Mouse (Mus musculus): ENCODE results near the gene Clec4a1. TPM values are rescaled to one million over a fixed set of nuclear protein-coding genes. Genes with fewer than 3 reads are reported as not detected.

The Clec4a1 gene
- polyA plus RNA-seq, 1 experiment from 2014 or later = 0.13 TPM

Other genes with a start within 250 kb of the Clec4a1 start
- 0.29 and 0.30 TPM in 2 replicates for gene Nanog, start 214.4 kb upstream of the Clec4a1 start, polyA plus RNA-seq (2014; fragmentation: Nextera tagmentation; extraction: Ambion mirVana)
- gene Slc2a3, start 120.2 kb upstream of the Clec4a1 start, polyA plus RNA-seq (2014; fragmentation: Nextera tagmentation; extraction: Ambion mirVana) = 44.3 and 45.4 TPM in 2 replicates
- 8.8 and 9.8 TPM in 2 replicates for gene Foxj2, start 101.9 kb upstream of the Clec4a1 start, polyA plus RNA-seq (2014; fragmentation: Nextera tagmentation; extraction: Ambion mirVana)
- gene C3ar1, start 65.7 kb upstream of the Clec4a1 start, polyA plus RNA-seq (2014; fragmentation: Nextera tagmentation; extraction: Ambion mirVana) = 0.72 and 2.7 TPM in 2 replicates
- 172 and 177 TPM in 2 replicates for gene Necap1, start 47.4 kb upstream of the Clec4a1 start, polyA plus RNA-seq (2014; fragmentation: Nextera tagmentation; extraction: Ambion mirVana)
- gene Clec4a3, start 30.7 kb downstream of the Clec4a1 start, polyA plus RNA-seq (2014; fragmentation: Nextera tagmentation; extraction: Ambion mirVana) = 0.99 TPM in 1 of 2 replicates, not detected in the other
- not detected in 2 replicates for gene Clec4a4, start 68.5 kb downstream of the Clec4a1 start, polyA plus RNA-seq (2014; fragmentation: Nextera tagmentation; extraction: Ambion mirVana)
- not detected in 2 replicates for gene Clec4b1, start 128.1 kb downstream of the Clec4a1 start, polyA plus RNA-seq (2014; fragmentation: Nextera tagmentation; extraction: Ambion mirVana)
- gene Clec4a2, start 184.6 kb downstream of the Clec4a1 start, polyA plus RNA-seq (2014; fragmentation: Nextera tagmentation; extraction: Ambion mirVana) = 2.3 TPM in 1 of 2 replicates, not detected in the other